Mouse (Mus musculus) E14TG2a.4 (cell line): ENCODE measurements at regions not wholly inside any gene's neighbourhood (a gene's known extent, or its start where the extent isn't known, plus 50 kb on each side); places are given as distances from the start of the nearest gene placed in this dataset.
A peak's percentile ranks its signal among the peaks of the same experiment; 100 is the strongest.

Experiments used
- H3K27me3 ChIP-seq: 2 replicates; pipeline ENCODE4 v1.6.1; 2014; ENCODE audit warnings: low read length, control low read depth; ENCODE audit not compliant: insufficient read depth
- H3K36me3 ChIP-seq: 2 replicates; pipeline ENCODE4 v1.6.1; 2014; ENCODE audit warnings: low read length, control low read depth; ENCODE audit not compliant: insufficient read depth
- H3K4me1 ChIP-seq: replicated peaks from 2 replicates; pipeline ENCODE4 v1.6.1; 2014; ENCODE audit warnings: low read depth, low read length, control low read depth
- H3K4me3 ChIP-seq: replicated peaks from 2 replicates; pipeline ENCODE4 v1.5.1; 2014; ENCODE audit warnings: mild to moderate bottlenecking, low read length
- H3K9me3 ChIP-seq: 2 replicates; pipeline ENCODE4 v1.6.1; 2014; ENCODE audit warnings: low read length, control low read depth
- CTCF ChIP-seq: conservative IDR thresholded peaks from 2 replicates; pipeline ENCODE4 v1.5.1; 2014; ENCODE audit warnings: low read length
- NANOG ChIP-seq: IDR thresholded peaks from 2 replicates; pipeline ENCODE4 v1.6.1; 2014; ENCODE audit warnings: borderline replicate concordance, low read length, mixed read lengths
- POU5F1 ChIP-seq: IDR thresholded peaks from 2 replicates; pipeline ENCODE4 v1.6.1; 2014; ENCODE audit warnings: low read length, borderline replicate concordance

GRCm38 (mm10) chr17:83914603-83915002 is 66.8 kb upstream of the Haao start:
- Histone ChIP-seq H3K4me3 (no peak overlapping the region), H3K9me3 (no peaks in the 10 kb centered on the region), H3K4me1 (peaks cover 18% of the 10 kb centered on the region), H3K27me3 (peaks cover 24% of the 10 kb centered on the region), H3K36me3 (no peaks in the 10 kb centered on the region)
- TF ChIP-seq POU5F1 (no peak), CTCF (no peak), NANOG (no peak)

- no peak for TF ChIP-seq CTCF
- no peak for TF ChIP-seq POU5F1
- TF ChIP-seq NANOG: no peak
These were observed 66.1 kb upstream of the Haao start for GRCm38 (mm10) chr17:83913711-83914415.

GRCm38 (mm10) chr17:83912421-83912820 is 64.7 kb upstream of the Haao start:
- H3K27me3 ChIP-seq: peaks cover 17% of the 10 kb centered on the region
- no peak for TF ChIP-seq NANOG
- no peak for TF ChIP-seq POU5F1
- no peak for TF ChIP-seq CTCF
- peaks cover 18% of the 10 kb centered on the region for H3K4me1 ChIP-seq
- no peaks in the 10 kb centered on the region for H3K36me3 ChIP-seq
- H3K4me3 ChIP-seq: no peak overlapping the region
- H3K9me3 ChIP-seq: no peaks in the 10 kb centered on the region

More at GRCm38 (mm10) chr17:83913711-83914415, 66.1 kb upstream of the Haao start:
- Histone ChIP-seq H3K27me3 (peaks cover 26% of the 10 kb centered on the region), H3K4me3 (no peak overlapping the region), H3K9me3 (no peaks in the 10 kb centered on the region), H3K36me3 (no peaks in the 10 kb centered on the region), H3K4me1 (peaks cover 18% of the 10 kb centered on the region)

GRCm38 (mm10) chr17:83908811-83909210 is 61.0 kb upstream of the Haao start:
- H3K27me3 ChIP-seq: peaks cover 5% of the 10 kb centered on the region; the same call in 1 of the 2 replicates
- TF ChIP-seq NANOG: no peak
- no peak for TF ChIP-seq POU5F1
- no peak for TF ChIP-seq CTCF
- H3K4me3 ChIP-seq: no peak overlapping the region
- no peaks in the 10 kb centered on the region for H3K36me3 ChIP-seq
- H3K4me1 ChIP-seq: peaks cover 28% of the 10 kb centered on the region
- H3K9me3 ChIP-seq: no peaks in the 10 kb centered on the region

- H3K4me3 ChIP-seq: no peak overlapping the region
- no peak for TF ChIP-seq CTCF
- TF ChIP-seq NANOG: no peak
- TF ChIP-seq POU5F1: no peak
- H3K9me3 ChIP-seq: no peaks in the 10 kb centered on the region
- H3K4me1 ChIP-seq: peaks cover 22% of the 10 kb centered on the region
- H3K36me3 ChIP-seq: no peaks in the 10 kb centered on the region
- peaks cover 5% of the 10 kb centered on the region; the same call in 1 of the 2 replicates for H3K27me3 ChIP-seq
These were observed 59.8 kb upstream of the Haao start for GRCm38 (mm10) chr17:83907538-83907937.

- Histone ChIP-seq H3K9me3 (no peaks in the 10 kb centered on the region), H3K4me3 (no peak overlapping the region), H3K4me1 (peaks cover 16% of the 10 kb centered on the region), H3K27me3 (peaks cover 8% of the 10 kb centered on the region; the same call in 1 of the 2 replicates), H3K36me3 (no peaks in the 10 kb centered on the region)
- TF ChIP-seq CTCF: no peak
- TF ChIP-seq NANOG: no peak
- TF ChIP-seq POU5F1: no peak
These were observed 59.2 kb upstream of the Haao start for GRCm38 (mm10) chr17:83906751-83907537.

- H3K4me3 ChIP-seq: no peak overlapping the region
- H3K4me1 ChIP-seq: peaks cover 16% of the 10 kb centered on the region
- H3K27me3 ChIP-seq: peaks cover 13% of the 10 kb centered on the region; the same call in 1 of the 2 replicates
- TF ChIP-seq NANOG (no peak), CTCF (peak; percentile 80)
- no peaks in the 10 kb centered on the region for H3K36me3 ChIP-seq
- H3K9me3 ChIP-seq: no peaks in the 10 kb centered on the region
These were observed 55.7 kb upstream of the Haao start for GRCm38 (mm10) chr17:83903467-83903866.

- Histone ChIP-seq H3K9me3 (no peaks in the 10 kb centered on the region), H3K27me3 (peaks cover 13% of the 10 kb centered on the region; the same call in 1 of the 2 replicates), H3K4me1 (peaks cover 19% of the 10 kb centered on the region), H3K36me3 (no peaks in the 10 kb centered on the region), H3K4me3 (no peak overlapping the region)
- TF ChIP-seq NANOG (no peak), POU5F1 (no peak)
These were observed 54.8 kb upstream of the Haao start for GRCm38 (mm10) chr17:83902523-83902922.

- no peak overlapping the region for H3K4me3 ChIP-seq
- H3K4me1 ChIP-seq: peaks cover 20% of the 10 kb centered on the region
- H3K36me3 ChIP-seq: no peaks in the 10 kb centered on the region
- no peak for TF ChIP-seq CTCF
- no peak for TF ChIP-seq NANOG
- TF ChIP-seq POU5F1: no peak
- H3K9me3 ChIP-seq: no peaks in the 10 kb centered on the region
- H3K27me3 ChIP-seq: peaks cover 13% of the 10 kb centered on the region; the same call in 1 of the 2 replicates
These were observed 54.3 kb upstream of the Haao start for GRCm38 (mm10) chr17:83902091-83902490.
